Mouse (Mus musculus) activated CD4-positive, CD25-positive, alpha-beta regulatory T cell, adult 4 months (primary cell): ENCODE results near the gene Crebrf. TPM values are rescaled to one million over a fixed set of nuclear protein-coding genes. Genes with fewer than 3 reads are reported as not detected.

Experiments used
- polyA plus RNA-seq, 2 experiments: library from polyadenylated mRNA; unstranded; fragments of 100-300 nt; shearing (Covaris generic); gene quantifications; one replicate each; pipeline ENCODE4 v1.2.1; 2017

Crebrf gene
- polyA plus RNA-seq, 2 experiments from 2014 or later = 31.2 to 37.5 TPM

Other genes with a start within 250 kb of the Crebrf start
- 10 to 100 TPM; 39.5 to 45.7 TPM for gene Ergic1, start 154.2 kb upstream of the Crebrf start, polyA plus RNA-seq
- 10 to 100 TPM; 25.1 to 28.8 TPM for gene Dusp1, start 153.5 kb upstream of the Crebrf start, polyA plus RNA-seq
- gene Atp6v0e, start 52.4 kb upstream of the Crebrf start, polyA plus RNA-seq = 100 to 1,000 TPM; 391 to 437 TPM
- gene Bnip1, start 65.4 kb downstream of the Crebrf start, polyA plus RNA-seq = 10 to 100 TPM; 32.6 to 41.1 TPM
- gene Nkx2-5, start 129.4 kb downstream of the Crebrf start, polyA plus RNA-seq = not detected
- 1 to 10 TPM; 2.0 to 4.5 TPM for gene Kifc5b, start 201.4 kb downstream of the Crebrf start, polyA plus RNA-seq
- gene Phf1, start 217.4 kb downstream of the Crebrf start, polyA plus RNA-seq = 10 to 100 TPM; 10.4 to 13.5 TPM
- gene Cuta, start 223.9 kb downstream of the Crebrf start, polyA plus RNA-seq = 100 to 1,000 TPM; 147 to 198 TPM
- gene Syngap1, start 225.6 kb downstream of the Crebrf start, polyA plus RNA-seq = not detected